Mouse (Mus musculus) bone marrow macrophage, adult 2 months (primary cell): ENCODE measurements around the gene Slc25a28.

Source experiments
- CTCF ChIP-seq: IDR thresholded peaks from 2 replicates; pipeline ENCODE4 v1.5.1; 2012; ENCODE audit warnings: low read depth, mild to moderate bottlenecking, low read length, moderate library complexity
- POLR2A ChIP-seq: IDR thresholded peaks from 2 replicates; pipeline ENCODE4 v1.6.1; 2012; ENCODE audit warnings: mild to moderate bottlenecking, low read depth, low read length, borderline replicate concordance

DNA sequence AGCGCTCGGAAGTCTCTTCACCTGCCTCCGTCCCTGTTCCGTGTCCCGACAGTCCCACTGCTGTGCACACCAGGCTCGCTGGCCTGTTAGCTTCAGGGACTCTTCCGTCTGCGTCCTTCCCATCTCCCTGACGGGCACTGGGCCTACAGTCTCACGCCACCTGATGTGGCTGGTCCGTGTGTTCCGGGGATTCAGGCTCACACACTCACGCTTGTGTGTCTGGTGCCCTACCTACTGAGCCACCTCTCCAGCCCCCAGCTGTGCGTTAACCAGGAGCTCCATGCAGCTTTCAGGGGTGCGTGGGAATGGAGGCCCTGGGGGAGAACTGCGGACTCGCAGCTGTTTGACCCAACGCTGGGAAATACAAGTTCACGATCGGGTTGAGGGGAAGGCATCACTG is 49.5 kb upstream of the Slc25a28 start:
- TF ChIP-seq CTCF (no peak), POLR2A (no peak)
